ENCODE assay signal across 8 mouse cellular contexts in genomic region chr2:168472899-168473298, GRCm38 (mm10).
DNase-seq lines count a peak whose midpoint lies in the region; ATAC-seq and TF ChIP-seq lines count a peak whose summit lies in the region.

No protein-coding gene starts in this region.

- H3K4me1 ChIP-seq in forebrain, embryonic 10.5 days = peaks cover 25% of the 10 kb centered on the region
- H3K4me1 ChIP-seq in heart, embryonic 16.5 days (ENCODE audit: control insufficient read depth, insufficient read depth, low read length) = no peaks in the 10 kb centered on the region; the same call in 1 of the 2 replicates
- peaks cover 6% of the 10 kb centered on the region for H3K4me1 ChIP-seq in liver, embryonic 15.5 days (replicated peaks)
- peaks cover 9% of the 10 kb centered on the region for H3K4me1 ChIP-seq in testis, adult 2 months (ENCODE audit: control insufficient read depth, insufficient read depth, low read length)

- peak overlapping the region; percentile 68 for H3K4me2 ChIP-seq in heart, embryonic 16.5 days (ENCODE audit: low read depth, low read length)
- H3K4me2 ChIP-seq in liver, embryonic 15.5 days = peak overlapping the region; percentile 59

- WGBS in forebrain, embryonic 10.5 days = 5% methylated on average over 16 of the region's 16 CpGs
- WGBS in heart, embryonic 16.5 days = 12% methylated on average over 16 of the region's 16 CpGs
- WGBS in liver, embryonic 15.5 days (ENCODE audit: insufficient replicate concordance) = 4% methylated on average over 16 of the region's 16 CpGs

- peaks cover 47% of the 10 kb centered on the region for H3K27me3 ChIP-seq in forebrain, embryonic 10.5 days (ENCODE audit: poor library complexity, severe bottlenecking)
- H3K27me3 ChIP-seq in heart, embryonic 16.5 days (ENCODE audit: control insufficient read depth, insufficient read depth, low read length) = peaks cover 34% of the 10 kb centered on the region
- H3K27me3 ChIP-seq in liver, embryonic 15.5 days = peaks cover 22% of the 10 kb centered on the region
- H3K27me3 ChIP-seq in testis, adult 2 months (ENCODE audit: control insufficient read depth, insufficient read depth, low read length) = no peaks in the 10 kb centered on the region

- DNase-seq in brain, embryonic 14.5 days (ENCODE audit: low read depth) = peak; percentile 65
- peak; percentile 62 for DNase-seq in forebrain, embryonic 10.5 days (ENCODE audit: extremely low spot score, low spot score)
- peak; percentile 69 for DNase-seq in kidney, postnatal 14 days
- peak; percentile 65 for DNase-seq in neural tube, embryonic 10.5 days (ENCODE audit: extremely low spot score, low spot score)

- peak overlapping the region; percentile 73 for H3K27ac ChIP-seq in forebrain, embryonic 10.5 days
- no peak overlapping the region for H3K27ac ChIP-seq in heart, embryonic 16.5 days (ENCODE audit: low read length)
- H3K27ac ChIP-seq in liver, embryonic 15.5 days (replicated peaks) = no peak overlapping the region
- no peak overlapping the region for H3K27ac ChIP-seq in testis, adult 2 months (ENCODE audit: control insufficient read depth, insufficient read depth, low read depth, low read length)

- peak; percentile 90 for TF ChIP-seq CTCF in brain, embryonic 14.5 days (IDR thresholded peaks at IDR 0.05; ENCODE audit: borderline replicate concordance, extremely low read depth, insufficient read depth, insufficient read length)
- TF ChIP-seq CTCF in testis, adult 2 months (IDR thresholded peaks at IDR 0.05; ENCODE audit: control insufficient read depth, insufficient read depth, insufficient replicate concordance, low read depth, low read length) = peak; percentile 90

- H3K9ac ChIP-seq in heart, embryonic 16.5 days (ENCODE audit: low read length) = peak overlapping the region; percentile 70
- 0 out of 2 replicates have a peak overlapping the region, but pooled peaks have one; percentile 30 for H3K9ac ChIP-seq in liver, embryonic 15.5 days

- no peak for TF ChIP-seq POLR2A in brain, embryonic 14.5 days (IDR thresholded peaks at IDR 0.05; ENCODE audit: borderline replicate concordance, extremely low read depth, insufficient read depth, insufficient read length, poor library complexity, severe bottlenecking)
- TF ChIP-seq POLR2A in testis, adult 2 months (IDR thresholded peaks at IDR 0.05; ENCODE audit: control insufficient read depth, low read depth, low read length) = no peak

- no peaks in the 10 kb centered on the region for H3K36me3 ChIP-seq in forebrain, embryonic 10.5 days (replicated peaks)
- H3K36me3 ChIP-seq in heart, embryonic 16.5 days (ENCODE audit: control insufficient read depth, insufficient read depth) = no peaks in the 10 kb centered on the region
- H3K36me3 ChIP-seq in liver, embryonic 15.5 days (replicated peaks) = no peaks in the 10 kb centered on the region
- H3K36me3 ChIP-seq in testis, adult 2 months (ENCODE audit: control insufficient read depth, insufficient read depth, low read length) = no peaks in the 10 kb centered on the region

- no peaks in the 10 kb centered on the region for H3K9me3 ChIP-seq in forebrain, embryonic 10.5 days
- no peaks in the 10 kb centered on the region for H3K9me3 ChIP-seq in heart, embryonic 16.5 days (replicated peaks; ENCODE audit: control insufficient read depth, low read length)
- no peaks in the 10 kb centered on the region for H3K9me3 ChIP-seq in liver, embryonic 15.5 days (replicated peaks)

- ATAC-seq in CD4-positive, CD25-positive, alpha-beta regulatory T cell, adult 4 months = peak; percentile 90
- ATAC-seq in heart, embryonic 16.5 days (replicated peaks; ENCODE audit: extremely low read depth, insufficient read depth, low FRiP score) = no peak
- ATAC-seq in liver, embryonic 15.5 days (ENCODE audit: insufficient read depth) = no peak

- H3K4me3 ChIP-seq in forebrain, embryonic 10.5 days = peak overlapping the region; percentile 52
- peak overlapping the region; percentile 50 for H3K4me3 ChIP-seq in heart, embryonic 16.5 days (ENCODE audit: low read length)
- H3K4me3 ChIP-seq in liver, embryonic 15.5 days (replicated peaks) = peak overlapping the region; percentile 46
- peak overlapping the region; percentile 66 for H3K4me3 ChIP-seq in testis, adult 2 months (ENCODE audit: control insufficient read depth, low read depth, low read length)
